Mouse (Mus musculus): ENCODE data around the gene Cntfr.

DNA sequence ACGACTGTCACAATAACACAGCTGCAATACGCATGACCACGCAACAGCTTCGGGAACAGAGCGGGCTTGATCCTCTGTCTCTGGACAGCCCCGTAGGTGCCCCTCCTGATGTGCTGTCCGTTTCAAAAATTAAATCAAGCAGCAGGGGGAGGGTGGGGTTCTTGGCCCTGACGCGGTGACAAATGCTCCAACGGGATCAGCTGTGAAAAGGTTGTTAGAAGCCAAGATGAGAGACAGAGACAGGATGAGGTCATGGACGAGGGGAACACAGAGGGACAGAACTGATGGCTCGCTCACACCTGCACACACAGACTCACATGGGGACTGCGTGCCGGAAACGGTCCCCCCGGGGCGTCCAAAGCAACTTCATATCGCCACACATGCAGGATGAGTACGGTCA lies 23.7 kb downstream of the Cntfr start:
- TF ChIP-seq CTCF (IDR thresholded peaks at IDR 0.05; ENCODE audit: borderline replicate concordance, insufficient read depth, low read depth, low read length) (no peak), POLR2A (IDR thresholded peaks at IDR 0.05; ENCODE audit: borderline replicate concordance, insufficient read depth, low read length) (no peak)
